Mouse (Mus musculus): Measurements from ENCODE around the gene Mertk.

The Mertk gene

DNA sequence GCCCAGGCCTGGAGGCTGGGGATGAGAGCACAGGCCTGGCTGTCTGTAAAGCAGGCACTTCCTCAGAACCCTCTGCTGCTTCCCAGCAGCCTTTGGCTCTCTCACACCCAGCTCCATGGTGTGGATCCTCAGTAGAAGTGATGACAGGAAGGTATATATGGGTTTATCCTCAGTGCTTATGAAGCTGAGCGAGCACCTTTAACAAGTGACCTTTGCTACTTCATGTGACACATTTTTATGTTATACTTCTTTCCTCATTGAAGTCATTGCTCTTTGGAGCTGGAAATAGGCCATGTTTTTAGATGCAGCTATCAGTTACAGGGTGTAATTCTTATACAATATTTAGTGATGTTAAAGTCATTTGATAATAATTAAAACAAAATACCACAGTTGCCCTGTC is 67.0 kb downstream of the Mertk start:
- in situ Hi-C loops (cut with MboI) = no loop called here

DNA sequence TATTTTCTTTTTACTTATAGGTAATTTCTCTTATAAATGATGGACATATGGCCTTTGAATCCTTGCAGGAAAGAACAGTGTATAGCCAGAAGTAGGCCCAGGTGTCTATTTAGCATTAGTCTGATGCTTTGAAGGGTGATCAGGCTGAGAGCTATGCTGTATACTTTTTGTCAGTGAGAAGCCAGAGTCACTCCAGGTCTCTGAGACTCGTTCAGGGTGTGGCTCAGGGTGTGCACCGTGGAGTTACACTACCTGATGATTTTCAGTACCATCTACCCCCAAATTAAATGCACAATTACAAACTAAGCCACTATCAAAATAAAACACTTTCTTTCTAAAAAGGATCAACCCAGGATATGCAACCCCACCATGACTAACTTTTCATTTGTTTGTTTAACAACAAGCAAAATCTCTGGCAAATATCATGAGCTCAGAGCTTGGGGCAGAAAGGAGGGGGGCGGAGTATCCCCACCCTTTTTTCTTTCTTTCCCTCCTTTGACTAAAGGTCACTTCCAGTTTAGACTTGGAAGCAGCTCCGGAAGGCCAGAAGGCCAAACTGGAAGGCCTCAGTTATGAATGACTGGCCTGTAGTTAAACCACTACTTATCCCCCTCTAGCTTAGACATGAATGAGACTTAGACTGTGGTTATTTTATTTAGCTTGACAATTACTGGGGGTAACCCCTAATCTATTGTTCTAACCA is 69.9 kb downstream of the Mertk start:
- in situ Hi-C loops (cut with MboI) = no loop called here

DNA sequence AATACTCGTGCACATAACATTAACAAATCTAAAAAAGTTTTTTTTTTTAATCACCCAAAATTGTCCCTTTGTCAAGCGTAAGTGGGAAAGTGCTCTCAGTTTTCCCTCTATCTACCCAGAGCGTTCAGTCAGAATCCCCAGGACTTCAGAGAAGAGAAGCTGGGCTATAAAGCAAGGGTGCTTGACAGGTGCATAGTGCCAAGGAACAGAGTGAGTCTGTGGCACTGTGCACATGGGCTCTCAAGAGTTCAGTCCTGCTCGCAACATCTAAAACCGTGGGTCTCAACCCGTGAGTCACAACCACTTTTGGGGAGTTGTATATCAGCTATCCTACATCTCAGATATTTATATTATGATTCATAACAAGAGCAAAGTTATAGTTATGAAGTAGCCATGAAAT is 71.8 kb downstream of the Mertk start:
- in situ Hi-C loops (cut with MboI) = no loop called here

DNA sequence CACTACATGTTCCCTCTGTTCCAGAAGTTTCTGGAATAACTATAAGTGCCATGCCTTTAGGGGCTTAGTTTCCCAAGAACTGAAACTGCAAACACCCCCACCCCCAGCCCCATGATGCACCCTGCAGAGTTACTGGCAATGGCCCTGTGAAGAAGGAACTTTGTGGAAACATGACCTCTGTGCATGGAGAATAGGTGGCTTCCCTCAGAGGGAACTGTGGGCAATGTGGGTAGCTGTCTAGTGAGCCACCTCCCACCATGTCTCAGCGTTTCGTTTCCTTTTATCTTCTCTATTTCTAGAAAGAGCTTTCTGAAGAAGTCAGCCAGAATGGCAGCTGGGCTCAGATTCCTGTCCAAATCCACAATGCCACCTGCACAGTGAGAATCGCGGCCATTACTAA is 72.3 kb downstream of the Mertk start:
- in situ Hi-C loops (cut with MboI) = no loop called here

DNA sequence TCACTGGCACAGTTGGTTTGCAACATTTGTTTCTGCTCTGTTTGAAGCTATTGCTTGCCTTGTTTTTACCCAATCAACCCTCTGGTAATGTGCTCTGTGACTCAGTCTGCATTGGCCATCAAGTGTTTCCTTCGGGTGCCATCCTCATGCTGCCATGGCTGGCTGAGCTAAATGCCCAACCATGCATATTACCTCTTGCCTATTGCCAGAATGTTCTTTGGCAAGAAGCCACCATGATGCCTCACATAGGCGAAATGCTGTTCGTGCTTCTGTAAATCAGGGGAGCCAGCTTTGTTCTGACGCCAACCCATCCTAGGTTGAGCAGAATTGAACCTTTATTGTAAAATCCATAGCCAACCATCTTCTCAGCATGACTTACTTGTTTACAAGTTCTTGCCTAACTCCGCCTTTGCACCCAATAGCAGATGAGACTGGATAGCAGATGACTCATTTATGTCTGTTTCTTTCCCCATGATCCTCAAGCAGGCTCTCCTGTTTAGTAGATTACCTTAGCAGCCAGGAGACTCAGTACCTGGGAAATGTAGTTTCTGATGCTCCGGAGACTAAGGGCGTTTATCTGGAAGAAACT is 73.1 kb downstream of the Mertk start:
- in situ Hi-C loops (cut with MboI) = no loop called here

DNA sequence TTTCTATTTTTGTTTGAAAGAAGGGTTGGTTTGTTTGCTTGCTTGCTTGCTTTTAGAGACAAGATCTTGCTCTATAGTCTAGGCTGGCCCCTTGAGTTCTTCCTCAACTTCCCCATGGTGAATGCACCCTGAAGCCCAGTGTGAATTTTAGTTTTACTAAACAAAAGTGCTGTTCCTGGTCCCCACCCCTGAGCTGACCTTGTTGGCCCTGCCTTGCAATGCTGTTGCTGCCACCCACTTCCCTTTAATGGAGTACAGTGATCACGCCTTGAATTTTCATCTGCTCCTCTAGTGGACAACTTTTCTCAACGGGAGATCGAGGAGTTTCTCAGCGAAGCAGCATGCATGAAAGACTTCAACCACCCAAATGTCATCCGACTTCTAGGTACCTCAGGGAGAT is 83.5 kb downstream of the Mertk start:
- in situ Hi-C loops (cut with MboI) = no loop called here

DNA sequence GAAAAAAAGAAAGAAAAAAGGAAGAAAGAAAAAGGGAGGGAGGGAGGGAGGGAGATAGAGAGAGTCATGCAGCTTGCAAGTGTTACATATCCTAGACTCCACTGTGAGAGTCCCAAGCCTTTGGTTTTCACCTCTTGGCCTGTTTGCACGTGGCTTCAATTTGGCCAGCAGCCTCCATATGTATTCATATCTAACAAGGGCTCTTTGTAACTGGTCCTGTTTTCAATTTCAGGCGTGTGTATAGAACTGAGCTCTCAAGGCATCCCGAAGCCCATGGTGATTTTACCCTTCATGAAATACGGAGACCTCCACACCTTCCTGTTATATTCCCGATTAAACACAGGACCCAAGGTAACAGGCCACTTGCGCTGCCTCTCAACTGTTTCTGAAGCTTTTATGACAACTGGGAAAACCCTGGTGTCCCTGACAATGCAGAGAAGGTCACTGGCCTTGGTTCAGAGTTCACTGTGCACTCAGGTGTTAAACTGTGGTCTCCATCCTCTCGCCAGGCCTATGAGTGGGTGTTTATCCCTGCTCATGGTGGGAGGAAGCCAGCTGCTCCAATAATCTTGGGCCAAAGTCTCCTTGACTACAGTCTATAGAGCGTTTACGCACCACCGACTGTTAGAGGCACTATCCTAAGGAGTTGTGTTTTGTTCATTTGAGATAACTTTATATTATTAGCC is 85.0 kb downstream of the Mertk start:
- in situ Hi-C loops (cut with MboI) = no loop called here

DNA sequence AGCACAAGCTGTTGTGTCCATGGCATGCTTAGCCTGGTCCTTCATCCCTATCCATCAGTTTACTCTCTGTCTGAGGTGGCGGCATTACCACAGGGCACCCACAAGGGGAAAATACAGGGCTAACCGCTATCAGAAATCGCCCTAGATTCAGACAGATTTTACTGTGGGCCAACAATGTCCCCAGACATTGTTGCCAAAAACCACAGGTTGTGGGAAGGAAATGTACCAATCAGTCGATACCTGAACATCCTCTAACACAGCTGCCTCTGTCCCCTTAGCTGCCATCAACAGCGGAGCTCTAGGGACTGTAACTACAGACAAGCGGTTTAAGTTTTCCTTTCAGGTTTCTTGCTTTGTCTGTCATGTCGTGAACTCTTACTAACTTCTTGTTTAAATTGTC is 86.1 kb downstream of the Mertk start:
- in situ Hi-C loops (cut with MboI) = no loop called here

DNA sequence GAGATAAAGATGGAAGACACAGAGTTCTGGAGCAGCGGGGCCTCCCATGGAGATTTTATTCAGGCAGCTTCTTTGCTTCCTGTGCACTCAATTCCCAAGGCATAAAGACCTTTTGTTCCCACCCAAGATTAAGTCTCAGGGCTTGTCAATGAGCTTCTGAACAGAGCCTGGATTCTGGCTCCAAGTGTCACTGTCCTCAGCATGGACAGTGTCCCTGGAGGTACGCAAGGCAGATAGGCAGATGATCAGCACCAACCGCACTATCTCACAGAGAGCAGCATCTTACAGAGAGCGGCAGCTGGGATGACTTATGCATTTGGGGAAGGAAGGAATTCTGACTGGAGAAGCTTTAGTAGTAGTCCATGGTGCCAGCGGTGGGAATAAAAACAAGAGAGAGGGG is 87.6 kb downstream of the Mertk start:
- in situ Hi-C loops (cut with MboI) = no loop called here

DNA sequence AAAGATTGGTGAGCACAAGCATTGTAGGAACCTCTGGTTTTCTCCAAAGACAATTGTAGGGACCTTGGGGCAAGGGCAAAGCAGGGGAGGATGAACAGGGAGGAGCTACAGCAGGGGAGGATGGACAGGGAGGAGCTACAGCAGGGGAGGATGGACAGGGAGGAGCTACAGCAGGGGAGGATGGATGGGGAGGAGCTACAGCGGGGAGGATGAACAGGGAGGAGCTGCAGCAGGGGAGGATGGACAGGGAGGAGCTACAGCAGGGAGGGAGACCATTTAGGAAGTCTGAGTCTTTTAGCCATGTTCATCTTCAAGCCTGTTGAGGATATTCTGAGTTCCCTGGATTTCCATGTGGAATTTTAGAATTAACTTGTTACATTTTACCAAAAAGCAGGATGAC is 88.0 kb downstream of the Mertk start:
- in situ Hi-C loops (cut with MboI) = no loop called here

DNA sequence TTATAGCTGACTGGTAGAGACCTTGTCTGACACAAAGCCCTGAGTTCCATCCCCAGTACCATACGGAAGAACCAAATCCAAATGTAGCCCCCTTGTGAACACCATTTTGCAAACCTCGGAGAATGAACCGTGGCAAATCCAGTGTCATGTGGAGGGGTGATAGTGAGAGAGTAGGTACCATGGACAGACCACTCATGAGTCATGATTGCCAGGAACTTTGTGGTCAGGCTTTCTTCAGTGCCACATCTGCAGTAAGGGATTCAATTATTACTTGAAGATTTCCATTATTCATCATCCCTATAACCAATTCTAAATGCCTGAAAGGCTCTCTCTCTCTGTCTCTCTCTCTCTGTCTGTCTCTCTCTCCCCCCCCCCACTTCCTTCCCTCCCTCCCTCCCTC is 89.0 kb downstream of the Mertk start:
- in situ Hi-C loops (cut with MboI) = no loop called here

DNA sequence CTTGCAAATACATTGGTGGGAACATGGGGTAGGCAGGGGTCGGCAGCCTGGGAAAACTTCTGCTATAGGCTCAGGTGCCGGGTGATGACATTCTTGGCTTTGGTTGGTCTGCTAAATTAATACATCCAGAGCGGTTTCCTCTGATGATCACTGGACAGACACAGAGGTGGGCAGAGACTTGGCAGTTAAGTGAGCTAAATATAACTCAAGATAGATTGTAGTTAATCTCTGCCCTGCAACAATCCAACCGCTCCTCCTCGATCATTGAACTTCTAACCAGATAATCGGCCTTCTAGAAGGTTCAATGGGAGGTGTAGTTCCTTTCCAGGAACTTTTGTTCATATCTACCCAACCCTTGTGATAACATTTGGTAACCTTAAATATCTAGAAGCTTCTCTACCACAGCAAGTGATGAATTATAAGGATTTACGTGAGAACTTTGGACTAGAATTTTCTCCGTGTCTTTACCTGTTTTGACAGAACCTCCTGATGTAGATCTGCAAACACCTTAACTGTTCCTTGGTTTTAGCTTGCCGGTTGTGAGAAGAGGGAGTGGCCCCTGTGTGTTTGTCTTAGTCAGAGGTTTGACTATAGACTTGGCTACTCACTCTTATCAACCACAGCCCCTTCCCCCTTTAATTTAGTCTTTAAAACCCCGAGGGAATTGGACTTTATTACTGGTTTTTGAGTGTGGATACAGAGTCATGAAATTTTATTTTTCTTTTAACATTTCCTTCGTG is 92.3 kb downstream of the Mertk start:
- in situ Hi-C loops (cut with MboI) = no loop called here

DNA sequence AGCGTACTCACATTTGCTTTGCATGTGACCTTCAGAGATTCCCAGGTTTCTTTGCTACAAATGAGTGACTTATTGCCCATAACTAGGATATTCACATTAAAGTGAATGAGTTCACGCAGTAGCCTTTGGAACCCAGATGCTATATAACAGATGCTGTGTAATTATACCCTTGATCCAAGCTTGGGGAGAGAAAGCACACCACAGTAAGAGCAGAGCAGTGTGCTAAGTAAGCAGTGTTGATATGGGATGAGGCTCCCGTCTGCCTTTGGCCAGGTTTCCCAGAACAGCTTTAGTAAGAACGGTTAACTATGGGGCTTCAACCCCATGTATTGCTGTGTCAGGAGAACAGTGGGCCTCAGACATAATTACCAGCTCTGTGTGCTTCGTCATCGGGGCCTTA is 95.2 kb downstream of the Mertk start:
- in situ Hi-C loops (cut with MboI) = no loop called here

DNA sequence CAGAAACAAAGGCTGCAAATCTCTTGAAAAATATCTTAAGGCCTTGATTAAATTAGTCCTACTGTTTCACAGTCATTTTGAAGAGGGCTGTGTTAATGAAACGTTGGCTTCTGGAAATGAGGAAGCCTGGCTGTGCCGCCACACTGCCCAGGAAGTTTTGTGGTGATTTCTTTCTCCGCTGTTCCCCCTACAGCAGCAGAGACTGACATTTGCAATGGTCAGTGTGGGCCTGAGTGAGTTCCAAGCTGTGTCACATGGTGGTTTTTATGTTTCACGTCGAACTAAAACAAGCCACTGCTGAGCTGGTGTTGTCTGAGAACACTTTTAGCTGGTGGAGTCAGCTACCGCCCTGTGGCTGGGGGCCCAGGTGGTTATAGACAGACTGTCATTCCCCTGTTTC is 97.7 kb downstream of the Mertk start:
- in situ Hi-C loops (cut with MboI) = no loop called here

DNA sequence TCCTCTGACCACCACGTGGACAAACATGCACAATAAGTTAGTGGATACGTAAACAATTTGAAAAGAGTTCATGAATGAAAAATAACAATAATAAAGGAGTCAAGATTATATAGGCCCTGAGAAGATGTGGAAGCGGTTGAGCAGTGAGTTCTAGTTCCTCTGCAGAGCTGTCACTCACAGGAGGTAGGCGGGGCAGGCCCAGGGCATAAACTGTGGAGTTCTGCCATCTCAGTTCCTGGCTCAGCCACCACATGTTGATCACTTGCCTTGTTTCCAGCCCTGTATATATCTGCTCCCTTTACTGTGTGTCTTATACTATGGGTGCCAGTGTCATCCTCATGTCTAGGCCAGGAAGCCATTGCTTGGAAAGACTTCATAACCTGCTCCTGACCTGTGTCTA is 104.7 kb downstream of the Mertk start:
- in situ Hi-C loops (cut with MboI) = no loop called here

DNA sequence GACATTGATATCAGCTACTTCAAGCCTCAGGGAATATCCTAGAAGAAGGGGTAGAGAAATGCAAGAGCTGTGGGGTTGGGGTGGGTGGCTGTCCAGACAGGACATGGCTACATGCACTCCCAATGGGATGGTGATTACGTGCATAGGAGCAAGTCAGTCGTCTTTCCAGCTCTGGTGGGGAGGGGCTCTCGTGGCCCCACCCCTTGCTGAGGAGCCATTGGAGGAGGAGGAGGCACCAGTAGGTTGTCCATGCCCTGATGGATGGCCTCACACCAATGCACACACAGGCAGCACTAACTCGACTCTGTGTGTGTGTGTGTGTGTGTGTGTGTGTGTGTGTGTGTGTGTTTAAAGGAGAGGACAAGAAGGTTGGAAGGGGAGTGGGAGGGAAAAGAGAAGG is 106.6 kb downstream of the Mertk start:
- in situ Hi-C loops (cut with MboI) = no loop called here

DNA sequence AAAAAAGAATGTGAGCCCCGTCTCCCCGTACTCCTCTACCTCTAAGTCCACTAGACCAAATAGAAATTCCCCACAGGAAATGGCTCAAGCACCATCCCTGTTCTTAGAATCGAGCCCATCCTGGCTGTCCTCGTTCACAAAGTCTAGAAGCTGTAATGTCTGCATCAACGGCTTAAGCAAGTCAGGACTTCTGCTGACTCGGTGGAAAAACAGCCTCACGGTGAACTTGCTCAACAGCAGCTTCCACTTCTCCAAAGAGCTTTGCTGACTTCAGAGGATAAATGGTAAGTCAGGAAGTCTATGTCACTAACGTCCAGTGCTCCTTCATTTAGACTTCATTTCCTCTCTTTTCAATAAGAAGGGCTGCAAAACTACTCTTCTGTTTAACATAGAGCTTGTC is 107.8 kb downstream of the Mertk start:
- in situ Hi-C loops (cut with MboI) = no loop called here

DNA sequence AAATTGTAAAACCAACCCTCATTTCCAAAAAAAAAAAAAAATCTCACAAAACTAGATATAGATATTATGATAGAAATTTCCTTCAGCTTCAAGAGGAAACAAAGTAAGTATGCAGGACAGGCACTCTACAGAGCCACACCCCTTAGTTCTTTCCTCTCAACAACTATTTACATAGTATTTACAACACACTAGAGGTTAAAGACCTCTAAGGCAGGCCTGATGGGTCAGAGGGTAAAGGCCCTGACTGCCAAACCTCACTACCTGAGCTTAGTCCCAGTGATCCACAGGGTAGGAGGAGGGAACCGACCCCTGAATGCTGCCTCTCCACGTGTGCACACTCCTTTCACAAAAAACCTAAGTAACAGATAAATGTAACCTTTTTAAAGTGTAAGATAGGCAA is 114.0 kb downstream of the Mertk start:
- in situ Hi-C loops (cut with MboI) = no loop called here

DNA sequence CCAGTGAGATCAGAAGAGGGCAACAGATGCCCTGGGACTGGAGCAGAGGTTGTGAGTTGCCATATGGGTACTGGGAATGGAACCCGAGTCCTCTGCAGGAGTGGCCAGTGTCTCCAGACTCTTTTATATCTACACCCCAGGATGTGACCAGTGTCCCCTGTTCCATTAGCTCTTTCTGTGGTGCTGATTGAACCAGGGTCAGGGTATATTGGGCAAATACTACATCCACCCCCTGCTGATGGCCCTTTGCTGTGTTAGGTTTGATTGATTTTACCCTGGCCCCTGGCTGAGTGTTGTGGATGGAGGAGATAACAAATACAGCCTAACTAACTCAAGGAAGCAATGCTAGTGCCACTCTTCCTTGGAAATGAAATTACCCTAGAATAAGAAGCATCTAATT is 117.6 kb downstream of the Mertk start:
- in situ Hi-C loops (cut with MboI) = no loop called here

DNA sequence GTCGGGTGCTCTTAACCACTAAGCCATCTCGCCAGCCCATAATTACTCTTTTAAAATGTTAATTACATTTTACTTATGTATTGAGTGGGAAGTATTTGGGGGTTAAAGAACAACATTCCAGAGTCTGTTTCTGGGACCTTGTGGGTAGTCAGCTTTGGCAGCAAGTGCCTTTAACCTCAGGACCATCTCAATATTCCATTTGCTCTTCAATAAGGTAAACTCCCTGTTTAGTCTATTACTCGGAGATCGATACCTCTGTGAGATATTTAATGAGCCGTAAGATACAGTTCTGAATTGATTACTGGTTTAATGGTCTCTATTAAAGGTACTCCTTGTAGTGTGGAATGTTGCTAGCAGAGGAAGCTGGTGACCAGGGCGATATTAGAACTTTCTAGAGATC is 118.2 kb downstream of the Mertk start:
- in situ Hi-C loops (cut with MboI) = no loop called here

DNA sequence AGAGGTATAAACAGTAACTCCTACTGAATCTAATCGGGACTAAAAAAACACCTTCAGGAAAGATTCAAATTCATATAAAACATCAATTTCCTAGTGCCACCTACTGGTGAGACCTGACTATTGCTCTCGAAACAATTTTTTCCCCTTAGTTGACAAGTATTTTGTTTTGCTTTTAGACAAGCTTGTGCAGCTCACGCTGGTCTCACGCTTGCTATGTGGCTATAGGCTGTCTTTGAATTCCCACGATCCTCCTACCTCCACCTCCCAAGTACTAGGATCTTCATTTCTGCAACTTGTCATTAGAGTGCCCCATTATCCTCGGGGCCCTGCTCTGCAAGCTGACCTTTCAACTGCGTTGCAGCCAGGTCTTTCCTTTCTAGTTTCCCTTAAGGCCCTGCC is 118.6 kb downstream of the Mertk start:
- in situ Hi-C loops (cut with MboI) = no loop called here

DNA sequence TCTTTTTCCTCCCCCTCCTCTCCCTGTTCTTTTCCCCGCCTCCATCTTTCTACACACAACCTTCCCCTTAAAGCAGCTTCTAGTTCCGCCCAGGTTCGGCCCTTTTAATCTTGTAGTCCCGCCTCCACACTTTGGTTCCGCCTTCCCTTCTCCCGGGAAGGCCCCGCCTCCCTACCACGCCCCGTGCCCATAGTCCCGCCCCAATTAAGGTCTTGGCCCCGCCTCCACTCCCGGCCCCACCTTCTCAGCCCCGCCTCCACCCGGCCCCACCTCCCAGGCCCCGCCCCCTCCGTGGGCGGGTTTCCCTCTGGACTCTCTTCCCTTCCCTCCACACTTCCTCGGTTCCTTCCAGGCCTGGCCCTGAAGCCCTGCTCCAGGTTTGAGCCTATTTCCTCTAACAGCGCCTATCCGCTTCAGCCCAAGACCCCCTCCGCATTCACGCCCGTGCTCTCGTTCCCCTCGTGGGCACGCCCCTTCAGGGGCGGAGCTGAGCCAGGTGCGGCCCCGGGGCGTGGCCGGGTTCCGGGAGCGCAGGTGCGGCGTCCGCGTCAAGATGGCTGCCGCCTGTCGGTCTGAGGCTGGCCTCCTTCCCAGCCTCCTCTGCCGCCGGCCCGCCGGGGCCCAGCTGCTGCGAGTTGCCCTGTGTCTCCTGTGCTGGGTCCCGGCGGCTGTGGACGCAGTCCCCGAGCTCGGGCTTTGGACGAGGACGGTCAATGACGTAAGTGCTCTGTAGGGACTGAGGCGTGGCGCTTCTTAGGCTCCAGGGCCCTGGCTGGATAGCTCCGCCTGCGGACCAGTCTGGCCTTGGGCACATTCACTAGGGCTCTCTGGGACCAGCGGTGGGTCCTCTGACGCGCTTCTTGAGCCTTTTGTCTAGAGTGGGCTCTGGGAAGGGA is 119.3 kb downstream of the Mertk start, which contains the start of gene Tmem87b:
Tmem87b (plus strand) TSS at position 333 of the 896 bp plus-strand sequence.
- in situ Hi-C loops (cut with MboI) = no loop called here
